Mouse (Mus musculus): Measurements from ENCODE around the gene Parva. TPM values are rescaled to one million over a fixed set of nuclear protein-coding genes. Genes with fewer than 3 reads are reported as not detected.
A peak's percentile ranks its signal among the peaks of the same experiment; 100 is the strongest.

Gene Parva
- polyA plus RNA-seq, 1 experiment from 2014 or later = 112 TPM

DNA sequence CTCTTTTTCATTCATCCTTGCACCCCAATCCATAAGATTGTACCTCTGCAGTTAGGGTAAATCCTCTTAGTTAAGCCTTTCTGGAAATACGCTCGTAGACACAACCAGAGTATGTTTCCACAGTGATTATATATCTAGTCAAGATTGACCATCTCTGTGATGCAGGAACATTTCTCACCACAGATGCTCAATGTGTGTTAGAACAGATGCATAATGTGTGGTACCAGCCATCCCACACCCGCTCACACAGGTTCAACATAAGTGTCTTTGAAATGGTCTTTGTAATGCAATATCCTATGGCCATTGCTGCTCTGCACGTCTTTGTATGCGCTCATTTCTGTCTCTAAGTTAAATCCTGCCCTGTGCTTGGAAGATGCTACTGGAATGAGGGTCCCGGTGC, 98.2 kb downstream of the Parva start:
- ATAC-seq (ENCODE audit: insufficient number of reproducible peaks, insufficient read depth, low FRiP score, low TSS enrichment) = no peak
- H3K27me3 ChIP-seq = no peaks in the 10 kb centered on the region
- no peak overlapping the region for H3K9ac ChIP-seq
- 89% methylated on average over 6 of the region's 6 CpGs for WGBS
- no peak overlapping the region for H3K4me3 ChIP-seq
- H3K4me1 ChIP-seq = peaks cover 24% of the 10 kb centered on the region
- H3K27ac ChIP-seq = no peak overlapping the region
- H3K9me3 ChIP-seq = no peaks in the 10 kb centered on the region
- no peaks in the 10 kb centered on the region for H3K36me3 ChIP-seq
- H3K4me2 ChIP-seq (replicated peaks) = no peak overlapping the region

GRCm38 (mm10) chr7:112526226-112526625, 98.9 kb downstream of the Parva start:
- Histone ChIP-seq H3K9me3 (no peaks in the 10 kb centered on the region), H3K36me3 (no peaks in the 10 kb centered on the region), H3K27ac (no peak overlapping the region), H3K9ac (no peak overlapping the region), H3K4me2 (replicated peaks) (no peak overlapping the region), H3K27me3 (no peaks in the 10 kb centered on the region), H3K4me3 (no peak overlapping the region), H3K4me1 (peaks cover 24% of the 10 kb centered on the region)
- no peak for ATAC-seq (ENCODE audit: insufficient number of reproducible peaks, insufficient read depth, low FRiP score, low TSS enrichment)
- WGBS = 83% methylated on average over 10 of the region's 10 CpGs

- Histone ChIP-seq H3K4me2 (replicated peaks) (no peak overlapping the region), H3K4me3 (no peak overlapping the region), H3K9ac (no peak overlapping the region), H3K4me1 (peaks cover 24% of the 10 kb centered on the region), H3K27me3 (no peaks in the 10 kb centered on the region), H3K9me3 (no peaks in the 10 kb centered on the region), H3K27ac (no peak overlapping the region), H3K36me3 (no peaks in the 10 kb centered on the region)
- no peak for ATAC-seq (ENCODE audit: insufficient number of reproducible peaks, insufficient read depth, low FRiP score, low TSS enrichment)
- WGBS = 76% methylated on average over 4 of the region's 4 CpGs
These were observed 99.9 kb downstream of the Parva start for GRCm38 (mm10) chr7:112527230-112527629.

DNA sequence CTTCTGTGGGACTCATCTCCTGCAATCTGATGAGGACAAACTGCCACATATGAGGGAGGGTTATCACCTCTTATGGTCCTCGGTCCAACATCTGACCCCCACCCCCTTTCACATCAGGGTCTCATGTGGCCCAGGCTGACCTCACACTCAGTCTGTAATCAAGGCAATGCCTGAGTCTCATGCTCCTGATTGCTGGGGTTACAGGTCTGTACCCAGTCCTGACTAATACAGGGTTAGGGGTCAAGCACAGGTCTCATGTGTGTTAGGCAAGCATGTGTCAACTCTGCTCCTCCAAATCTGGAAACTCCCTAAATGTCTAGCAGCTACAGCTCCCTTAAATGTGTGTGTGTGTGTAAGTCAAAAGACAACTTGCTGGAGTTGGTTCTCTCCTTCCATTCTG, 100.8 kb downstream of the Parva start:
- H3K4me3 ChIP-seq = no peak overlapping the region
- H3K9me3 ChIP-seq = no peaks in the 10 kb centered on the region
- no peaks in the 10 kb centered on the region for H3K36me3 ChIP-seq
- no peak for ATAC-seq (ENCODE audit: insufficient number of reproducible peaks, insufficient read depth, low FRiP score, low TSS enrichment)
- peaks cover 24% of the 10 kb centered on the region for H3K4me1 ChIP-seq
- no peak overlapping the region for H3K4me2 ChIP-seq (replicated peaks)
- WGBS = 67% methylated on average over 1 of the region's 1 CpGs
- no peaks in the 10 kb centered on the region for H3K27me3 ChIP-seq
- H3K9ac ChIP-seq = no peak overlapping the region
- H3K27ac ChIP-seq = peak overlapping the region; percentile 70

GRCm38 (mm10) chr7:112528582-112529360, 101.5 kb downstream of the Parva start:
- Histone ChIP-seq H3K9ac (no peak overlapping the region), H3K36me3 (no peaks in the 10 kb centered on the region), H3K27ac (peak overlapping the region; percentile 70), H3K9me3 (no peaks in the 10 kb centered on the region), H3K27me3 (no peaks in the 10 kb centered on the region), H3K4me3 (no peak overlapping the region), H3K4me1 (peaks cover 24% of the 10 kb centered on the region), H3K4me2 (replicated peaks) (no peak overlapping the region)
- WGBS = 35% methylated on average over 6 of the region's 6 CpGs
- ATAC-seq (ENCODE audit: insufficient number of reproducible peaks, insufficient read depth, low FRiP score, low TSS enrichment) = peak; percentile 64; the same call in 1 of the 2 replicates

DNA sequence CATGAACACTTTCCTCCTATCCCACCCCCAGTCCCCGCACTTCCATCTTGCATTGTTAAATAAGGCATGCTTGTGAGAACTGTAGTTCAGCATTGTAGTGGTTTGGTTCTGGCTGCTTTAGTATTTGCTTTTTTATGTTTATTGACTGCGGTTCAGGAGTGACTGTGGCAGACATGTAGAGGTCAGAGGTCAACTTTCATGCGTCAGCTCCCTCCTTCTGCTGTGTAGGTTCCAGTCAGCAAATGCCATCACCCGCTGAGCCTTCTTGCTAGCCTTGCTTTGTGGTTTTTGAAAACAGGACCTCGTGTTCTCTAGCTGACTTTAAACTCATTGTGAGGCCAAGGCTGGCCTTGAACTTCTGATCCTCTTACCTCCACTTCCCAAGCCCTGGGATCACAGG, 103.6 kb downstream of the Parva start:
- H3K27me3 ChIP-seq = no peaks in the 10 kb centered on the region
- ATAC-seq (ENCODE audit: insufficient number of reproducible peaks, insufficient read depth, low FRiP score, low TSS enrichment) = no peak
- WGBS = 69% methylated on average over 5 of the region's 5 CpGs
- no peak overlapping the region for H3K4me3 ChIP-seq
- H3K4me1 ChIP-seq = peaks cover 39% of the 10 kb centered on the region
- H3K27ac ChIP-seq = no peak overlapping the region
- H3K4me2 ChIP-seq (replicated peaks) = no peak overlapping the region
- H3K9ac ChIP-seq = no peak overlapping the region
- no peaks in the 10 kb centered on the region for H3K36me3 ChIP-seq
- H3K9me3 ChIP-seq = no peaks in the 10 kb centered on the region

DNA sequence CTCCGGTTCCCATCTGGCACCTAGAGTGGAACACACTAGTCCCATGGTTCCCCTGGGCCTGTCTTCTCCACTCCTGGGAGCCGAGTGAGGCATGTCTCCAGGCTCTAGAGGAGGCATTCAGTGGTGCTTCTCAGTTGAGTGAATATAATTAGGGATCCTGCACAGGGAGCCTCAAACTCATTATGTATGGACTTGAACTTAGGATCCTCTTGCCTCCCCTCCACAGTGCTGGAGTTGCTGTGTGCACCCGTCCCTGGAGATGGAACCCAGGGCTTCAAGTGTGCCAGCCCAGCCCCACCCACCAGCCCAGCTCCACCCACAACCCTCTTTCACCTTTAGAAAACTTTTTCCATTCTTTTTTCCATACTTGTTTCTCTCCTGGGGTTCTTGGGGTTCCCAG, 106.8 kb downstream of the Parva start:
- Histone ChIP-seq H3K27ac (peak overlapping the region; percentile 89; the same call in 1 of the 2 replicates), H3K4me3 (no peak overlapping the region), H3K9me3 (no peaks in the 10 kb centered on the region), H3K9ac (no peak overlapping the region), H3K36me3 (no peaks in the 10 kb centered on the region), H3K4me1 (peaks cover 27% of the 10 kb centered on the region), H3K27me3 (no peaks in the 10 kb centered on the region), H3K4me2 (replicated peaks) (no peak overlapping the region)
- no peak for ATAC-seq (ENCODE audit: insufficient number of reproducible peaks, insufficient read depth, low FRiP score, low TSS enrichment)
- 84% methylated on average over 3 of the region's 3 CpGs for WGBS

DNA sequence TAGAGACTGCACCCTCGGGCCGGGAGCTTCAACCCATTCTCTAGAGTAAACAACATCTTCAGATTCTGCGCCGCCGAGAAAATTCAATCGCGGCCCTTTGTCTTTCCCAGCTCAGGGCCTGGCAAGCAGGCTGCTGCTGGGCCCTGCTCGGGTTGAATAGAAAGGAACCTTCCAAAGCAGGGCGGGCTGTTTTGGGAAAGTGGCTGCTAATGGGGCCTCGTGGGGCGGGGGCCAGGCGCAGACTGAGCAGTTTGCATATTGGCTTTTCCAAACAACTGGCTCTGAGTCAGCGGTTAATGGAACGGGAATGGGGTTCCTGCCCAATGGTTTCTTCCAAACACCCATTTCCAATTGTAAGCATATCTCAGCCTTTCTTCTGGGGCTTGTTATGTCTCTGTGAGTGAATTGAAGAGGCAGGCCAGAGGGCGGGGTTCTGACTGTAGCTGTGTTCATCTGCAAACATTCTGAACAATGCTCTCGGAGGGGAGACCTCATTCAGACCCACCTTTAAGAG, 108.2 kb downstream of the Parva start:
- 12% methylated on average over 16 of the region's 16 CpGs for WGBS
- Histone ChIP-seq H3K9ac (no peak overlapping the region), H3K27me3 (no peaks in the 10 kb centered on the region), H3K4me1 (peaks cover 23% of the 10 kb centered on the region), H3K36me3 (no peaks in the 10 kb centered on the region), H3K4me3 (no peak overlapping the region), H3K27ac (peak overlapping the region; percentile 89), H3K9me3 (no peaks in the 10 kb centered on the region), H3K4me2 (replicated peaks) (peak overlapping the region; percentile 21)
- peak; percentile 73; the same call in 1 of the 2 replicates for ATAC-seq (ENCODE audit: insufficient number of reproducible peaks, insufficient read depth, low FRiP score, low TSS enrichment)

GRCm38 (mm10) chr7:112549136-112549535, 121.8 kb downstream of the Parva start:
- 77% methylated on average over 3 of the region's 3 CpGs for WGBS
- ATAC-seq (ENCODE audit: insufficient number of reproducible peaks, insufficient read depth, low FRiP score, low TSS enrichment) = no peak
- peaks cover 54% of the 10 kb centered on the region for H3K36me3 ChIP-seq

DNA sequence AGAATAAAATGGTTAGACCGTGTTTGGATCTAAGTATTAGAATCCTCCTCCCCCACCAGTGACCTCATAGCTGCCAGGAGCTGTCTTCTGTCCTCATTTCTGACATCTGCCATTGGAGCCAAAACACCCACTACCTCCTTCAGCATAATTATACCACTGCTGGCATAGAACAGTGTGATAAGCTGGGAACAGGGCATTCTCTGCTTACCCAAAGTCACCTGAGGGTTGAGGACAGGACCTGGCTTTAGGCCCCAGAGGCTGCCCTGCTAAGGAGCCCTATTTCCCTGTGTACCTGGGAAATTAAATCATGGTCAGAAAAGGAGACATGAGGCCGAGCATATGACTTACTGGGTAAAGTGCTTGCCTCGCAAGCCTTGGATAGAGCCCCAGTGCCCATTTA, 134.2 kb downstream of the Parva start:
- Histone ChIP-seq H3K4me2 (replicated peaks) (no peak overlapping the region), H3K27ac (no peak overlapping the region), H3K9me3 (no peaks in the 10 kb centered on the region), H3K9ac (no peak overlapping the region), H3K36me3 (peaks cover 34% of the 10 kb centered on the region), H3K4me1 (no peaks in the 10 kb centered on the region), H3K27me3 (no peaks in the 10 kb centered on the region), H3K4me3 (no peak overlapping the region)
- ATAC-seq (ENCODE audit: insufficient number of reproducible peaks, insufficient read depth, low FRiP score, low TSS enrichment) = no peak
- 84% methylated on average over 3 of the region's 3 CpGs for WGBS

More at GRCm38 (mm10) chr7:112549136-112549535, 121.8 kb downstream of the Parva start:
- no peak overlapping the region for H3K4me3 ChIP-seq
- H3K9ac ChIP-seq = no peak overlapping the region
- H3K9me3 ChIP-seq = no peaks in the 10 kb centered on the region
- H3K4me2 ChIP-seq (replicated peaks) = no peak overlapping the region
- H3K27ac ChIP-seq = no peak overlapping the region
- no peaks in the 10 kb centered on the region for H3K27me3 ChIP-seq
- H3K4me1 ChIP-seq = no peaks in the 10 kb centered on the region

- 96% methylated on average over 4 of the region's 4 CpGs for WGBS
- Histone ChIP-seq H3K4me3 (no peak overlapping the region), H3K9ac (no peak overlapping the region), H3K27me3 (no peaks in the 10 kb centered on the region), H3K9me3 (no peaks in the 10 kb centered on the region), H3K36me3 (peaks cover 17% of the 10 kb centered on the region), H3K4me2 (replicated peaks) (no peak overlapping the region), H3K27ac (no peak overlapping the region), H3K4me1 (no peaks in the 10 kb centered on the region)
- no peak for ATAC-seq (ENCODE audit: insufficient number of reproducible peaks, insufficient read depth, low FRiP score, low TSS enrichment)
These were observed 139.7 kb downstream of the Parva start for GRCm38 (mm10) chr7:112567004-112567403.

- Histone ChIP-seq H3K36me3 (peaks cover 26% of the 10 kb centered on the region), H3K27ac (no peak overlapping the region), H3K4me2 (replicated peaks) (no peak overlapping the region)
These were observed 141.7 kb downstream of the Parva start for GRCm38 (mm10) chr7:112568961-112569360.

More at GRCm38 (mm10) chr7:112568961-112569360, 141.7 kb downstream of the Parva start:
- no peak overlapping the region for H3K9ac ChIP-seq
- H3K4me1 ChIP-seq = no peaks in the 10 kb centered on the region
- H3K4me3 ChIP-seq = no peak overlapping the region
- no peaks in the 10 kb centered on the region for H3K9me3 ChIP-seq
- no peak for ATAC-seq (ENCODE audit: insufficient number of reproducible peaks, insufficient read depth, low FRiP score, low TSS enrichment)
- H3K27me3 ChIP-seq = no peaks in the 10 kb centered on the region
- WGBS = 39% methylated on average over 5 of the region's 5 CpGs
